Mouse (Mus musculus) heart, postnatal 25 days (tissue): ENCODE measurements at regions not wholly inside any gene's neighbourhood (a gene's known extent, or its start where the extent isn't known, plus 50 kb on each side); places are given as distances from the start of the nearest gene placed in this dataset.

Source experiments
- DNase-seq: peaks from one replicate; pipeline ENCODE4 v3.0.0; 2022; ENCODE audit warnings: low spot score
- intact Hi-C: fragments of 180-260 bp; cut with DNase I; formaldehyde crosslinking; loops from one replicate; pipeline ENCODE4 v1.15.1; 2025

DNA sequence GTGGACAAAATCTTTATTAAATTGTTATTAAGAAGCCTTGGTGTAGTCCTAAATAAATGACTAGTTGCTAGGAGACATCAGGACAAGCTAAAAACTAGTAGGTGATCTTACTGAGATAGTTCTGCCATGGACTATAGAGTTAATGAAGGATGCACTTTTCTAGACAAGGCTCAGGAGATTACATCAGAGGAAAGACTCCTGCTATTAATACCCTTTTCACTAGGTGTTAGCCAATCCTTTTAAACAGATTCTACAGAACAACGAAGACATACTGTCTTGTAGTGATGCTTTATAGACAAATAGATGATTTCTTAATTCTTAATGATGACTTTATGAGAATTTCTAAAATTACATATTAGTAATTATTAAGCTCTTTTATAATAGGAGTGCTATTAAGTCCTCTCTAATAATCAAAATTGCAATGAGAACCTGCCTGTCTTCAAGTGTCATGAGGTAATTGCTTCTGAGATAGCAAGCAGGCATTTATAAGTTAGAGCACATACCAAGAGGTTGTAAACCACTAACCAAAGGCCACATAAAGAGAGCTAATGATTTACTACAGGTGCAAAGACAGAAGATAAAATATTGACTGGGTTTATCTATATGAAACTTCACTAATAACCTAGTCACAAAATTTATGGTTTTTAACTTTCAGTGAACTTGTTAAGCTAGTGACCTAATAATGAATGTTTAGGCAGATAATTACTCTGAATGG is 647.9 kb upstream of the Kirrel3 start:
- intact Hi-C loops = no loop called here

DNA sequence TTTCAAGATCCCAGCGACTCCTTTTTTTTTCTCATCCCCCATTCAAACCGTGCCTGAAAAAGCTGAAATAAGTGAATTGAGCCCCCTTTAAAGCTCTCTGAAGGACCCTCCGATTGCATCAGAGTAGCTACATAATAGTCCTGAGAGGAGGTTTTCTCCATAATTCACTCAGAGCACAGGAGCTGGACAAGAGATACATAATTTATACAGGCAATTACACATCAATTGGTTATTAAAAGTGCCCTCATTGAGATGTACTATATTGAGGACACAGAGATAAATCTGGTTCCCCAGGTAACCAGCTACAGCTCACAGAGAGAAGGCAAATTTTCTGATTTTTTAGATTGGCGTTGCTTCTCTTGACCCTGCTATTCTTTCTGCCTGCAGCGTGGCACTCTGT is 636.1 kb upstream of the Kirrel3 start:
- DNase-seq = no peak
- intact Hi-C loops = no loop called here

More for the DNA sequence above, 647.9 kb upstream of the Kirrel3 start:
- DNase-seq = no peak

DNA sequence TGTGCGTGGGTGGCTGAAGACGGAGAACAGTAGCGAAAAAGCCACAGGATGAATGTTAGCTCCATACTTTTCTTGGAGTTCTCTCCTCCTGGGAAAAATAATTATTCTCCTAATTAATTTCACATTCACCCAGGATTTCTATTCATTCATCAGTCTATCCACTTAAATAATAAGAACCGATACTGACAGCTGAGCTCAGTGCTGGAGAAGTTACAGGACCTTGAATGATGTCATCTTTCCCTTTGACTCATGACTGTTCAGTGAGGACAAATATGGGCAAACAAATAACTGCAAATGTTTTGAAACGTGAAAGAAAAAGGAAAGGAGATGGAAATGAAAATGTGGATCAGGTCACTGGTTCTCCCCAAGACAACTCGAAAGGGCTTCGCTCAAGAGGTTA is 635.7 kb upstream of the Kirrel3 start:
- DNase-seq = no peak
- intact Hi-C loops = no loop called here

DNA sequence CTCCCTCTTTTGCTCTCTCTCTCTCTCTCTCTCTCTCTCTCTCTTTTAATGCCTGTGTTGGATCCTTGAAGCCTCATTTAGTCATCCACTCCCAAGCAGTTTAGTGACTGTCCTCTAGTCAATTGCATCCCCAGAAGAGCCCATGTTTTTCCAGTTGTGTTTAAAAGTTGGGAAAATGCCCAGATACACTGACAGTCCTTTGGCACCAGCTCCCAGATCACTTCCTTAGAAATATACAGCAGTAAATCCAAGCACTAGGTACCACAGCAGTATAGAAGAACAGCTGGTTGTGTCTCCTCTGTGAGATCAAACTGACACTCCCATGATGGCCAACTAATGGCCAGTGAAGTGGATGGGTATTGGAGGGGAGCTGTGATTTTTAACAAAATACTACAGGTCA is 634.7 kb upstream of the Kirrel3 start:
- intact Hi-C loops = no loop called here
- no peak for DNase-seq

DNA sequence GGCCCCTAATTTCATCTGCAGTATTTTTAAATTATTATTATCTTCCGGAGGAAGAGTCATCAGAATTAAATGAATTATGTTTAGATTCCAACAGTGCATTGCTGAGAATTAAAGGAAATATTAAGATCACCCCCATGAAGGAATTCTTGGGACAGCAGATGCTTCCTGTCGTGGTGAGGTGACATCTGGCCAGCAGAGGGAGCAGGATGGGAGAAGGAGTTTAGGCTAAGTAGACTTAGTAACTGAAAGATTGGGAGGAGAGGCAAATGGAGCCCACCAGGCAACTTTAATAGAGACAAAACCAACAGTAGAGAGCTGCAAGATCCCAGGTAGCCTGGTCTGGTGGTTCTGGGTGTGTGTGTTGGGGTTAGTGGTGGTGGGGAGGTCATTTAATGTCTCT is 629.5 kb upstream of the Kirrel3 start:
- intact Hi-C loops = no loop called here
- DNase-seq = no peak

DNA sequence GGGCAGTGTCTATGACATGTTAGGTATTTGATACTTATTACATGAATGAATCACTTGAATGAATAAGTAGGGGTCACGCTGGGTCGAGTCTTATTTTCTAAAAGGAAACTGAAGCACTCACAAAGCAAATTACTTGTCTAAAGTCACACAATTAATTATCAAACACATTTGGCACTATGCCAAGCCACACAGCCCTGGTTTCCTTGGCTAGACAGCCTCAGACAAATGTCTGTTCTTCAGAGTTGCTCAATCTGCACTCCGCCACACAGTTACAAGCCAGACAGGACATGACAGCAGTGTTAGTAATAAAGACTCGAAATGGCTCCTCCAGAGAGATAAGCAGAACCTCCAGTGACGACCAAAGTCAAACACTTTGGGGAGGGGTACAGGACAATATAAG is 627.2 kb upstream of the Kirrel3 start:
- intact Hi-C loops = no loop called here
- DNase-seq = no peak

DNA sequence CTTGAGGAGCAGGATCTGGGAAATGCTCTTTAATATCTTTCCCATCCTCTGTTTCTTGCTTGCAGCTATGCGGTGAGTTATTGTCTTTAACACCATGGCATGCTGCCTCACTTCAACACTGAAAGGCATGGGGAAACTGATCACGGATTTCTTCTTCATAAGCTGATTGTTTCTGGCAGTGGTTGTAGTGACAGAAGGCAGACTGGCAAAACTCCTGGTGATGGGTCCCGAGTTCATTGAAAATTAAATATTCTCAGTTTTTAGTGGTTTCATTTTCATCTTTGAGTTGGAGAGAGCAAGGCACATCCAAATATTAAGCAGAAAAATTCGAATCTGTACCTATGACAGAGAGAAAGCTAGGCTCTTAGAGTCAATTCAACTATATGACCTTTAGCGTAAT is 617.0 kb upstream of the Kirrel3 start:
- intact Hi-C loops = no loop called here
- DNase-seq = no peak

DNA sequence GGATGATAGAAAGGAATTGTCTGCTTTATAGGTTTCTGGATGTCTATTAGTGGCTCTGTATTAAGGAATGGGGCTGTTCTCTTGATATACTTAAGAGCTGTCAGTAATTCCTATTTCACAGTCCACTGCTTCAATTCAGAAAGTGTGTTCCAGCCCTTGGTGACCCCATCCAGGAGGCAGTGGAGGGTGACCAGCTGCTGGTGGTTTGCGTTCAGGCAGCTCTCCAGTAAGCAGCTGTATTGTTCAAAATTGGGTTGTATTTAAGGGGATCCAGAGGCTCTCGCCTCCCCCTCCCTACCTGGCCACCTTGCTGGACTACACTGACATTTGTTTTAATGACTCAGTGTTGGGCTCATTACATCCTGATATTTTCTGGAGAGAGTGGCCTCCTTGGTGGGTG is 598.4 kb upstream of the Kirrel3 start:
- intact Hi-C loops = no loop called here

DNA sequence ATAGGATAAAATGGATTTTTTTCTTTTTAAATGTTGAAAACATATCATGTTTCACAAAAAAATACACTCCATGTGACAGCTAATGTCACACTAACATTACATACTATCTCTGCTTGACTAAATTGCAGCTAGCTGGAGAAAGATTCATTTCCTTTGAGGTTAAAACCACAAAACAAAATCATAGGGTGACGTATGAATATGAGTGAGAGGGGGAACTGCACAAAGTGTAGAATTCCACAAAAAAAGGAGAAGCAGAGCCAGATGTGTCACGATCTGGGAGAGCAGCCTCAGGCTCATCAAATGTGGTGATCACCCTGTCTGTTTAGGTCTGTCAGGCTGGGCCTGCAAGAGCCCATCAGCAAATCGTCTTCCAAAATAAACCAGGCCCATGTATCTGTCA is 593.7 kb upstream of the Kirrel3 start:
- DNase-seq = no peak
- intact Hi-C loops = no loop called here

More for the DNA sequence above, 598.4 kb upstream of the Kirrel3 start:
- no peak for DNase-seq

DNA sequence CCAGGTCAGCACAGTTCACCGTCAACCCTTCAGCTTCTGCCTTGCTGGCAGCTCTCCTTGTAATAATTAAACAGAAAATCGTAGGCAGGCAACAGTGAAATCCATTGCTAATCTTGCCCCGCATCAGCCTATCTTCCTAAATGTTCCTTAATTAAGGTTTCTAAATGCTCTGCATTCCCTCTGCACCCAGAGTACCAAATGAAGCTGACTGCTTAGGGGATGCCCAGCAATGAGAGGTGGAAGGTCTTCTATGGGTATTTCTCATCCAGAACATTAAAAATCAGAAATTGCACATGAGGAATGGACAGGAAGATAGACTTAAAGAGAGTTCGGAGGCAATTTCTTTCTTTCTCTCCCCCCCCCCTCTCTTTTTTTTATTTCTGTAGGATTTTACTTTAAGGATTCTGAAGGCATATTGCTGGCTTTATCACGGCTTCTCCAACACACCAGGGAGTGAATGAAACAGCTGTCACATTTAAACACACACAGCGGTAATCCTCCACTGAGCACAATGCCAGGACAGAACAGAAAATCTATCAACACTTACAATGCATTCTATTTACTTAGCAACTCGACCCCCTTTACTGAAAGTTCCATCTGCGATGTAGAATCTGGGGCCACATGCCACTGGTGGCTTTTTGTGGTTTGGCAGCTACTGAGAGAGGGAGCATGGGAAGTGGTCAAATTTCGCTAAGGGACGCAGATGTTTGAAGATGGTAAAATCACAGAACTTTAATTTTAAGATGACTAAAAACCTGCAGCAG is 584.2 kb upstream of the Kirrel3 start:
- no peak for DNase-seq
- intact Hi-C loops = no loop called here

DNA sequence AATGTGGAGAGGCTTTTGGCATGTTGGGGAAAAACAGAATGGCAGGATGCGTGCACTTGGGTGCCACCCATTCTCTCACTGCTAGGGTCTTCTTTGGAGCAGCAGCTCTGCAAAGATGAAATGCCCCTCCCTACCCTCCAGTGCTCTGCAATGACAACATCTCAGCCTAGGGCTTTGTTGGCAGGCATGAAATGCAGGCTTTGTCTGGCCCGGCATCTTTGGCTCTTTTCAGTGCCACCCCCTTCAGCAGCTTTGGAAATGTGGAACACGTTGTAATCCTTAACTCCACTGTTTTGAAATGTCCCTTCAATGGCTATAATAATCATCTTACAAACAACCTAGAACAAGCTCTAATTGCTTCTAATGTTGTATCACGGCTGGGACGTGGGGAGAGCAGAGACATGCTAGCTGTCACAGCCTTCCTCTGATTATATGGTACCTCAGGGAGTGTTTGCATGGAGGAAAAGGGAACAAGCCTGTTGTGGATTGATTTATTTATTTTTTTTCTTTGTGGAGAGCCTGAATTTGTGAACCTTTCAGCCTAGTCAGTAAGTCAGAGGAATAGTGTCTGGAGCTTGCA is 581.6 kb upstream of the Kirrel3 start:
- DNase-seq = no peak
- intact Hi-C loops = no loop called here

DNA sequence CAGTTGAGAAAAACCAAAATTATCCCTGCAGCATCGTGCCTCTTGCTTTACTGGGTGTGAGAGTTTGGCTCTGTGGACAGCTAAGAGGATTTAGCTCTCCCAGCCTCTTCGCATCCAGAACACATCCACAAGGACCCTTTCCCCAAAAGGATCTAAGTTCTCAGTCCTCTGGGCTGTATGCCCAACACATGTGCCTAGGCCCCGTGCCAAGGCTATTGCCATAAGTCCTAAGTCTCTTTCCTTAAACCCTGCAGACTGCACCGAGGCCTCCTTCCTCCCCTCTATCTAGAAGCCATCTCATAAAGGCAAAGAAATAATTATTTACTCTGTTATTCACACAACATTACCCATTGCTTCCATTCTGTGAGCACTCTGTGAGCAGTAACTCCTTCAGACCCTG is 570.8 kb upstream of the Kirrel3 start:
- no peak for DNase-seq
- intact Hi-C loops = no loop called here

DNA sequence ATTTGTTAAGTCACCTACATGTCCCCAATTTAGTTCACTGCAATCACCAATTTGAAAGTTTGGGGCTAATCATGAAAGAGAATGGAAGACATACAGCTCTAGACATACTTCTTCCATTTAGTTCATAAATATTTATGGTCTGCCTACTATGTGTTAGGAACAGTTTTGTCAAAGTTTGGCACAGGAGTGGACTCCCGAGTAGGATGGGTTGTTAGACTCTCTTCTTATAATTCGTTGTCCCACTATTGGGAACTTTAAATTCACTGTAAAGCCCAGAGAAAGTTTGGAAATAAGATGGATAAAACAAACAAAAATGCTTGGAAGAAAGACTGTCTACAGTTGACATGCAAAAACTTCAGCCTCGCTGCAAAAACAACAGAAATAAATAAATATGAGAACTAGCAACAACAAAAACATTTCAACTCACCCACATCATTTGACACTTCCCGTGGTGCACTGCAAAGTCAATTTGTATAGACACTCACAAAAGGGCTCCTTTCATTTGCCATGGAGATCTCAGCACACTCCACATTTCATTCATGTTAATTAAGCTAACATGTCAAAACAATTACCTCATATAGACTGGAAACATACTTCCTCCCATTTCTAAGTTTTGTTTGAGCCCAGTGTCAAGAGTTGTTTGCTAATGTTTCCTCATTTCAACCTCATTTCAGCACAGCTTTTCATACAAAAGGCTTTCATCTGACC is 570.2 kb upstream of the Kirrel3 start:
- intact Hi-C loops = no loop called here
- no peak for DNase-seq

DNA sequence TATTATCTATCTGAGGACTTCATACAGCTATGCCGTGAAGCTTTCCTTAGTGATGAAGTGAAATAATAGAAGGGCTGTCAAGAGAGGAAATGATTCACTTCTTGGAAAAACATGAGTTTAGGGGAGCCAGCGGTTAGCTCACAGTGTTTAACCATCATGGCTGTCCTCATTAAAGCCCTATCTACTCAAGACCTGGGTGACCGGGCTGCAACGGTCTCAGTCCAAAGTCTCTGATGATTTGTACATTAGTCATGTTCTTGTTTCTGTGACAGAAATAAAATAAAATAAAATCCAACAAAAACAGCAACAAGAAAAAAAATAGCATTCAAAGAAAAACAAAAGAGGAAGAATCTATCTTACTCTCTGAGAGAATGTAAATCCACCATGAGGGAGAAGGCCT is 555.4 kb upstream of the Kirrel3 start:
- intact Hi-C loops = no loop called here
- peak; percentile 17 for DNase-seq

DNA sequence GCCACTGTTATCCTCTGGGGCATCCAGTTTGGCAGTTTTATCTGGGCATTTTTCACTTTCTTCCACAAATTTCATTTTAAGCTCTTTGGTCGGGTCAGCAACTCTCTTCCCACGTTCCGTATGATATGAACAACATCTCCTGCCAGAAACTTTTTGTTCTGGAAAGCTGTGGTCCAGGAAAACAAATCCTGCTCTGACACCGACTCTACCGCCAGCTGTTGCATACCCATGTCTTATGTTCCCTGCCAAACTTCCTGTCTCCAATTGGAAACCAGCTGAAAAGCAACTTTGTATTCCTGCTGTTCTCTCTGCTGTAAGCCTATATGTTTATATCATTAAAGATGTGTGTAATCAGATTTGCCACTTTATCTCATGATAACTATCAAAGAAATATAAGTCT is 551.6 kb upstream of the Kirrel3 start:
- intact Hi-C loops = no loop called here
- peak; percentile 32 for DNase-seq

DNA sequence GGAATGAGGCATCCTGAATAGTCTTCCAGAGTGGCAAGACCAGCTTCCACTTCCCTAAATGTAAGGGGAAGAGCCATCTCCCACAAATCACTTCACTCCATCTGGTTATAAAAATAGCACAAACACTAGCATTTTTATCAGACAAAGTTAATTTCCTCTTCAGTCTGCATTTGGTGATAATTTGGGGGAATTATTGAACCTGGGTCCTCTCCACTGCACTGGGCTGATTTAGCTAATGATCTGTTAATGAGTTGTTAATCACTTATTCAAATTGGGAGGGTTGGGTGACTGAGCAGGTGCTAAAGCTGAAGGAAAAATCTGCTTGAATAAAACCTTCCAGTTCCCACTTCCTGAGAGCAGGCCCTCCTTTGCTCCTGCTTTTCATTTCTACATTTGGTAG is 531.4 kb upstream of the Kirrel3 start:
- intact Hi-C loops = no loop called here
- no peak for DNase-seq
